Mouse (Mus musculus): Measurements from ENCODE around the gene Ube2m. TPM values are rescaled to one million over a fixed set of nuclear protein-coding genes. Genes with fewer than 3 reads are reported as not detected.

Ube2m gene
- total RNA-seq, 4 experiments from 2014 or later, result 168 to 169 (median 168) TPM

- no peak for DNase-seq
These were observed 39.2 kb downstream of the Ube2m start, which contains the start of gene Trim28 for GRCm38 (mm10) chr7:12998851-12999250. Gene Trim28 (plus strand): TSS chr7:12999114.

DNA sequence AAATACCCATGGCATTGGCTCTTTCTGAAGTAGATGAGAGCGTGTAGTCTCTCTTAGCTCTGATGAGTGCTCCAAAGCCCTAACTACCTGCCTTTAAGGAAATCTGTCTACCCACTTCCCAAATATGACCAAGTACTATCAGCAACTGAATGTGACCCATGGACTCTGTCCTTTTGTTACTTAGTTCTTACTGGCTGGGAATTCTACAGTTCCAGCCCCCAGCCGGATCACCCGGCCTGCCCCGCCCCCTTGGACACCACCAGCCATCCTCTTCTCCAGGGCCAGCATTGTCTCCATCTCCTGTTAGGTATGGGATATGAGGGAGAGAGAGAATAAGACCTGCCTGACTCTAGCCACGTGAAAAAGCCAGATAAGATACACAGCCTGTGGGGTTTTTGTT is 40.0 kb downstream of the Ube2m start, which contains the start of gene Slc27a5:
Gene Slc27a5, minus strand, starts transcription at position 140 of the 400 bp plus-strand sequence.
- DNase-seq, result no peak

- DNase-seq, result no peak
These were observed 40.8 kb downstream of the Ube2m start for GRCm38 (mm10) chr7:12997230-12997629.

GRCm38 (mm10) chr7:12995862-12996261 is 42.2 kb downstream of the Ube2m start:
- no peak for DNase-seq

- DNase-seq, result no peak
These were observed 44.9 kb downstream of the Ube2m start for GRCm38 (mm10) chr7:12993148-12993547.

DNA sequence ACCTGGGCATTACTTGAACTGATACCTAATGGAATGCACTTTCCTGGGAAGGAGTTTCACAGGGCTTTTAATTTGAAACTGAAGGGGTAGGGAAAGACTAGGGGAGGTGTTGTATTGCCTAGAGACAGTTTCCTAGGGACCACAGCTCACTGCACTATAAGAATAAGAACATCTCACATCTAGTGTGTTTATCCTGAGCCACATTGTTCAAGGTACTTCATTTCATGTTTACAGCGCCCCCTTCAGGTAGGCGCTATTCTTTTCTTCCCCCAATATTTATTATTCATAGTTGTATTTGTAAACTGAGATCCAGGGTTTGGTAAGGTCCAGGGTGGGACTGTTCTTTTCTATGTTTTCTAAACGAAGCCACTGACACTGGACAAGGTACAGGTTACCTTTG is 45.9 kb downstream of the Ube2m start:
- no peak for DNase-seq

GRCm38 (mm10) chr7:12987409-12988189 is 50.5 kb downstream of the Ube2m start:
- DNase-seq, result no peak

DNA sequence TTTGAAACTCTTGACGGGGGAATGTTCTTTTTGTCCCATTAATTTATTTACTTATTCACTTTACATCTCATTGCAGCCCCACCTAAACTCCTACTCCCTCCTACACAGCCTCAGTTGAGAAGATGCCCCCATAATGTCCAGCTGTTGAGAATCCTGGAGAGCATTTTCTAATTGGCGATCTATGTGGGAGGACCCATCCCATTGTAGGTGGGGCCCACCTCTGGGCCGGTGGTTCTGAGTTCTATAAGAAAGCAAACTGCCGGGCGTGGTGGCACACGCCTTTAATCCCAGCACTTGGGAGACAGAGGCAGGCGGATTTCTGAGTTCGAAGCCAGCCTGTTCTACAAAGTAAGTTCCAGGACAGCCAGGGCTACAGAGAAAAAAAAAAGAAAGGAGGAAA is 51.2 kb downstream of the Ube2m start:
- DNase-seq, result no peak

DNA sequence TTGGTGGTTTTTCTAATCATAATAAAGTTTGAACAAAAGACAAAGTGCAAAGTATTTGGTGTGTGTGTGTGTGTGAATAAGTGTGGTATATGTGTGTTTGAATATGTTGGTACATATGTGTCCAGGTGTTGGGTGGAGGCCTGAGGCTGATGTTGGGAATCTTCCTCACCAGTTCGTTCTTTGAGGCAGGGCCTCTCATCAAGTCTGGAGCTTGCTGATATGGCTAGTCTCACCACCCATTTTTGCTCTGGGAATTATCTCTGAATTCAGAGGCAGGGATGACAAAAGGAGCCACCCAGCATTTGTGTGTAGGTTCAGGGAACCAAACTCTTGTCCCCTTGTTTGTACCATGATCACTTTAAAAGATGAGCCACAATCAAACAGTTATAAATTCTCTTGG is 52.4 kb downstream of the Ube2m start:
- DNase-seq, result no peak

Other genes with a start within 250 kb of the Ube2m start
- gene Zscan18, start 234.6 kb downstream of the Ube2m start, total RNA-seq (2022), result 1 to 10 TPM; 6.0 to 7.8 (median 7.3) TPM
- gene Zfp329, start 219.4 kb downstream of the Ube2m start, total RNA-seq (2022), result 10 to 100 TPM; 10.8 to 15.6 (median 13.4) TPM
- 10 to 100 TPM; 23.0 to 30.1 (median 25.8) TPM for gene Zfp110, start 203.5 kb downstream of the Ube2m start, total RNA-seq (2022)
- 1 to 10 TPM; 3.5 to 6.3 (median 4.1) TPM for gene Zfp128, start 157.1 kb downstream of the Ube2m start, total RNA-seq (2022)
- gene Zscan22, start 140.5 kb downstream of the Ube2m start, total RNA-seq (2022), result 10 to 100 TPM; 12.0 to 19.1 (median 16.4) TPM
- 100 to 1,000 TPM; 901 to 965 (median 918) TPM for gene Rps5, start 116.0 kb downstream of the Ube2m start, total RNA-seq (2022)
- under 1 TPM; 0.20 to 0.38 (median 0.34) TPM for gene Rnf225, start 110.9 kb downstream of the Ube2m start, total RNA-seq (2022)
- gene Zfp324, start 72.4 kb downstream of the Ube2m start, total RNA-seq (2022), result 10 to 100 TPM; 11.9 to 15.8 (median 13.8) TPM
- 10 to 100 TPM in 2 of 4 experiments, 1 to 10 TPM in 2; 6.9 to 12.6 (median 10.1) TPM for gene Zfp446, start 60.4 kb downstream of the Ube2m start, total RNA-seq (2022)
- gene Slc27a5, start 40.1 kb downstream of the Ube2m start, total RNA-seq (2022), result under 1 TPM in 2 of 4 experiments, not detected in 2; 0.18 to 0.32 TPM
- 100 to 1,000 TPM; 223 to 300 (median 260) TPM for gene Trim28, start 39.2 kb downstream of the Ube2m start, total RNA-seq (2022)
- 10 to 100 TPM; 15.2 to 19.9 (median 17.5) TPM for gene Zbtb45, start 28.2 kb downstream of the Ube2m start, total RNA-seq (2022)
- gene Chmp2a, start 3.5 kb downstream of the Ube2m start, total RNA-seq (2022), result 100 to 1,000 TPM; 235 to 249 (median 240) TPM
- gene Mzf1, start 16.5 kb upstream of the Ube2m start, total RNA-seq (2022), result 1 to 10 TPM; 3.2 to 7.5 (median 5.9) TPM
- gene Vmn1r85, start 56.9 kb upstream of the Ube2m start, total RNA-seq (2022), result not detected
- not detected for gene Vmn1r86, start 81.6 kb upstream of the Ube2m start, total RNA-seq (2022)
- not detected for gene Vmn1r87, start 101.9 kb upstream of the Ube2m start, total RNA-seq (2022)
- under 1 TPM; 0.05 to 0.17 (median 0.10) TPM for gene Vmn1r88, start 121.3 kb upstream of the Ube2m start, total RNA-seq (2022)
- gene Vmn1r89, start 174.7 kb upstream of the Ube2m start, total RNA-seq (2022), result not detected
- 10 to 100 TPM; 10.5 to 11.8 (median 11.1) TPM for gene Lig1, start 239.0 kb upstream of the Ube2m start, total RNA-seq (2022)
- 10 to 100 TPM; 12.3 to 19.2 (median 14.8) TPM for gene Zswim9, start 240.4 kb upstream of the Ube2m start, total RNA-seq (2022)